Mouse (Mus musculus) frontal cortex, adult 2 months (tissue): ENCODE measurements around the gene Skap1. TPM values are rescaled to one million over a fixed set of nuclear protein-coding genes. Genes with fewer than 3 reads are reported as not detected.

ENCODE experiments used
- polyA plus RNA-seq: library from polyadenylated mRNA; depleted of rRNA; stranded (reverse); fragments of >200 nt; gene quantifications from 2 replicates; pipeline ENCODE4 v1.2.3, GENCODE M21; 2012; rRNA removed

Gene Skap1
- polyA plus RNA-seq, 1 experiment, result 3.1 TPM

Other genes starting within 250 kb of the Skap1 start
- gene Hoxb9, start 193.1 kb upstream of the Skap1 start, polyA plus RNA-seq, result not detected in 2 replicates
- gene Hoxb8, start 182.7 kb upstream of the Skap1 start, polyA plus RNA-seq, result 0.06 TPM in 1 of 2 replicates, not detected in the other
- gene Hoxb7, start 178.0 kb upstream of the Skap1 start, polyA plus RNA-seq, result not detected in 2 replicates
- gene Hoxb6, start 172.1 kb upstream of the Skap1 start, polyA plus RNA-seq, result not detected in 2 replicates
- gene Hoxb5, start 161.3 kb upstream of the Skap1 start, polyA plus RNA-seq, result 0.11 TPM in 1 of 2 replicates, not detected in the other
- gene Hoxb4, start 146.3 kb upstream of the Skap1 start, polyA plus RNA-seq, result 0.04 TPM in 1 of 2 replicates, not detected in the other
- gene Hoxb3, start 141.3 kb upstream of the Skap1 start, polyA plus RNA-seq, result not detected in 2 replicates
- 0.06 TPM in 1 of 2 replicates, not detected in the other for gene Hoxb2, start 114.1 kb upstream of the Skap1 start, polyA plus RNA-seq
- not detected in 2 replicates for gene Hoxb1, start 98.8 kb upstream of the Skap1 start, polyA plus RNA-seq